Comparison of ENCODE assay signal across 8 mouse cellular contexts in genomic region chr14:79912610-79913009, GRCm38 (mm10).
DNase-seq lines count a peak whose midpoint lies in the region.

No protein-coding gene starts in this region.

- peak; percentile 3 for DNase-seq in heart, adult 8-10 months (ENCODE audit: low spot score)
- DNase-seq in heart, postnatal 25 days (ENCODE audit: low spot score) = no peak
- DNase-seq in ES-CJ7 (ENCODE audit: low read depth, low spot score) = peak; percentile 33
- DNase-seq in c-Kit-positive CD71-negative TER-119-negative erythroid progenitor cells, embryonic 14.5 days (ENCODE audit: low read depth) = peak; percentile 14
- DNase-seq in frontal cortex, adult 2 months (ENCODE audit: extremely low spot score in 1 of 2, low spot score in 1 of 2) = peak; percentile 44 to 85
- peak; percentile 38 to 74 for DNase-seq in layer of hippocampus, postnatal 25 days (ENCODE audit: extremely low spot score in 1 of 2, low spot score in 1 of 2)
- DNase-seq in naive thymus-derived CD4-positive, alpha-beta T cell, adult 2 months (ENCODE audit: low read depth) = peak; percentile 1
- no peak for DNase-seq in Muller cell, postnatal 12 days (ENCODE audit: inconsistent ontology term)

- intact Hi-C loops in heart, postnatal 25 days (cut with DNase I) = loop anchor here (10.0 kb wide), 3 partner anchors 68 to 298 kb away; partner anchors contain the start of gene Pcdh8

Comparison
In these comparisons a context has a peak if more than half of its experiments do, and no peak if none do; other contexts are left out.
1. DNase-seq: peak in heart, adult 8-10 months (single experiment), ES-CJ7 (single experiment), c-Kit-positive CD71-negative TER-119-negative erythroid progenitor cells, embryonic 14.5 days (single experiment), frontal cortex, adult 2 months (2 of 2), layer of hippocampus, postnatal 25 days (2 of 2) and naive thymus-derived CD4-positive, alpha-beta T cell, adult 2 months (single experiment); none in heart, postnatal 25 days (single experiment) and Muller cell, postnatal 12 days (single experiment).